Mouse (Mus musculus): Measurements from ENCODE around the gene Wdr54. TPM values are rescaled to one million over a fixed set of nuclear protein-coding genes. Genes with fewer than 3 reads are reported as not detected.

Gene Wdr54
- 4.8 and 5.4 TPM in 2 replicates for polyA plus RNA-seq (2015; fragmentation: Nextera tagmentation; extraction: Ambion mirVana)

GRCm38 (mm10) chr6:83156259-83156684 lies at the start of gene Wdr54, which contains the start of gene 1700003E16Rik:
Wdr54 (minus strand) TSS chr6:83156397.
1700003E16Rik (plus strand) TSS chr6:83156404.
- 2% methylated on average over 32 of the region's 32 CpGs for WGBS
- peaks cover 21% of the 10 kb centered on the region for H3K4me1 ChIP-seq
- H3K27me3 ChIP-seq: peaks cover 15% of the 10 kb centered on the region
- H3K4me2 ChIP-seq: peak within 1 kb of the TSS; percentile 86
- H3K36me3 ChIP-seq: peaks cover 23% of the 10 kb centered on the region
- peak; percentile 80 for ATAC-seq (ENCODE audit: insufficient number of reproducible peaks, low FRiP score, low TSS enrichment, low read depth)
- H3K27ac ChIP-seq: no peak within 1 kb of the TSS
- peak within 1 kb of the TSS; percentile 35 for H3K9ac ChIP-seq
- peak within 1 kb of the TSS; percentile 51 for H3K4me3 ChIP-seq
- H3K9me3 ChIP-seq: no peaks in the 10 kb centered on the region

GRCm38 (mm10) chr6:83205851-83206250 lies 49.7 kb upstream of the Wdr54 start:
- no peak overlapping the region for H3K27ac ChIP-seq
- 84% methylated on average over 3 of the region's 3 CpGs for WGBS

DNA sequence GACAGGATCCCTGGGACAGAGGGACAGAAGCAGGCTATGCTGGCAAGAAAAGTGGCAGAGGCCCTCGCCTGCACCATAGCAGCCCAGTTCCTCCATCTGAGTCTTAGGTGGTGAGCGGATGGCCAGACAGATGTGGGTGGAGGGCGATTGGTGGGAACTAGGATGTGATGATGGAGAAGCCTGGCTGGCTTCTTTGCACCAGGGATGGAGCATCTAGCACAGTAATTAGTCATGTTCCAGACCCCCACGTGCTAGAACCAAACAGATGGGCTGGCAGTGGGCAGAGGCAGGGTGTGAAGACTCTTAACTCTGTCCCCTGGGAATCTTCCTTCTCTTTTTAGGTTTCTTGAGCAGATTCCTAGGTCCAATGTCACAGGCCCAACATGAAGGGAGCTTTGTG lies 47.1 kb upstream of the Wdr54 start:
- Histone ChIP-seq H3K9me3 (no peaks in the 10 kb centered on the region), H3K4me1 (no peaks in the 10 kb centered on the region), H3K9ac (no peak overlapping the region), H3K36me3 (peaks cover 25% of the 10 kb centered on the region), H3K27ac (no peak overlapping the region), H3K4me3 (no peak overlapping the region), H3K27me3 (no peaks in the 10 kb centered on the region), H3K4me2 (no peak overlapping the region)
- ATAC-seq (ENCODE audit: insufficient number of reproducible peaks, low FRiP score, low TSS enrichment, low read depth): no peak
- 82% methylated on average over 4 of the region's 4 CpGs for WGBS

More at GRCm38 (mm10) chr6:83205851-83206250, 49.7 kb upstream of the Wdr54 start:
- no peak overlapping the region for H3K4me3 ChIP-seq
- no peak overlapping the region for H3K4me2 ChIP-seq
- peaks cover 3% of the 10 kb centered on the region; the same call in 1 of the 2 replicates for H3K36me3 ChIP-seq
- H3K9ac ChIP-seq: no peak overlapping the region
- H3K9me3 ChIP-seq: no peaks in the 10 kb centered on the region
- no peak for ATAC-seq (ENCODE audit: insufficient number of reproducible peaks, low FRiP score, low TSS enrichment, low read depth)
- H3K27me3 ChIP-seq: no peaks in the 10 kb centered on the region
- H3K4me1 ChIP-seq: no peaks in the 10 kb centered on the region; the same call in 1 of the 2 replicates

- Histone ChIP-seq H3K9ac (no peak overlapping the region), H3K4me2 (no peak overlapping the region), H3K4me3 (no peak overlapping the region), H3K27me3 (no peaks in the 10 kb centered on the region), H3K27ac (no peak overlapping the region), H3K9me3 (no peaks in the 10 kb centered on the region), H3K4me1 (peaks cover 4% of the 10 kb centered on the region; the same call in 1 of the 2 replicates), H3K36me3 (peaks cover 84% of the 10 kb centered on the region)
- no peak for ATAC-seq (ENCODE audit: insufficient number of reproducible peaks, low FRiP score, low TSS enrichment, low read depth)
- 45% methylated on average over 15 of the region's 15 CpGs for WGBS
Observed at GRCm38 (mm10) chr6:83197345-83198004, 41.3 kb upstream of the Wdr54 start.

DNA sequence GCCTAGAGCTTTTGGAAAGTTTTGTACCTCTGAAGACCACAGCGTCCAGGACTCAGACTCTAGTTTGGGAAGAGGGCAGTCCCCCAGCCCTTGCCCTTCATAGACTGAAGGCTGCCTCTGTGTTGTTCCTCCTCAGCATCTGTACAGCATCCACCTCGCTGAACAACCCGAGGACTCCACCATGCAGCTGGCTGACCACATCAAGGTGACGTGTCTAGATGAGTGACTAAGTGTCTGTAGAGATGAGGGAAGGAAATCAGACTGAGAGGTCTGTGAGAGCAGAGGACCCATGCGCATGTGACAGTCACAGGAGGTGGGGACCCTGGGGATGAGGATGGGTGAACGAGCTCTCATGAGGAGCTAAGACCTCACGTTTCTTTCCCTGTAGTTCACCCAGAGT lies 37.4 kb upstream of the Wdr54 start:
- H3K27me3 ChIP-seq: no peaks in the 10 kb centered on the region
- H3K9ac ChIP-seq: no peak overlapping the region
- H3K4me2 ChIP-seq: no peak overlapping the region
- peaks cover 98% of the 10 kb centered on the region for H3K36me3 ChIP-seq
- H3K4me3 ChIP-seq: no peak overlapping the region
- H3K4me1 ChIP-seq: peaks cover 4% of the 10 kb centered on the region; the same call in 1 of the 2 replicates
- no peak for ATAC-seq (ENCODE audit: insufficient number of reproducible peaks, low FRiP score, low TSS enrichment, low read depth)
- no peak overlapping the region for H3K27ac ChIP-seq
- H3K9me3 ChIP-seq: no peaks in the 10 kb centered on the region
- 89% methylated on average over 7 of the region's 7 CpGs for WGBS

DNA sequence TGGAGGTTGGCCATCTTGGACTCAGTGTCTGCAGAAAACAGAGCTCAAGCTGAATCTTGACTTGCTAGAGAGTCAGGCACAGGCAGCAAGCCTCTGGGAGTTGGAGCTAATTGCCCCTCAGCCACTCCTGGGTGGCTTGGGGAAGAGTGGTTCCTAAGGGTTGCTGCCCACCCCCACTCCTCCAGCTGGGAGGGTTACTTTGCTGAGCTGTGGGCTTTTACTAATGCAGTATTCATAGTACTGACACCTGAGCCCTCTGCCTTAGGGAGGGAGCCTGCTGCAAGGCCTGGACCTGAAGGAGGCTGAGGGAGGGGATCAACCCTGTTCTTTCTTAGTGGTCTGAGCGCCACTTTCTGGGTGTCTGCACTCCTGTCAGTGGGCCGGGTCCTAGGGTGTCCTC lies 30.7 kb upstream of the Wdr54 start:
- Histone ChIP-seq H3K9me3 (no peaks in the 10 kb centered on the region), H3K27me3 (no peaks in the 10 kb centered on the region), H3K4me1 (peaks cover 17% of the 10 kb centered on the region), H3K4me2 (no peak overlapping the region), H3K4me3 (no peak overlapping the region), H3K27ac (0 out of 2 replicates have a peak overlapping the region, but pooled peaks have one; percentile 4), H3K36me3 (peaks cover 68% of the 10 kb centered on the region), H3K9ac (no peak overlapping the region)
- 75% methylated on average over 2 of the region's 2 CpGs for WGBS
- no peak for ATAC-seq (ENCODE audit: insufficient number of reproducible peaks, low FRiP score, low TSS enrichment, low read depth)

- peak; percentile 56; the same call in 1 of the 2 replicates for ATAC-seq (ENCODE audit: insufficient number of reproducible peaks, low FRiP score, low TSS enrichment, low read depth)
- WGBS: 14% methylated on average over 25 of the region's 25 CpGs
- no peak overlapping the region for H3K9ac ChIP-seq
Observed at GRCm38 (mm10) chr6:83185895-83186861, 30.0 kb upstream of the Wdr54 start.

DNA sequence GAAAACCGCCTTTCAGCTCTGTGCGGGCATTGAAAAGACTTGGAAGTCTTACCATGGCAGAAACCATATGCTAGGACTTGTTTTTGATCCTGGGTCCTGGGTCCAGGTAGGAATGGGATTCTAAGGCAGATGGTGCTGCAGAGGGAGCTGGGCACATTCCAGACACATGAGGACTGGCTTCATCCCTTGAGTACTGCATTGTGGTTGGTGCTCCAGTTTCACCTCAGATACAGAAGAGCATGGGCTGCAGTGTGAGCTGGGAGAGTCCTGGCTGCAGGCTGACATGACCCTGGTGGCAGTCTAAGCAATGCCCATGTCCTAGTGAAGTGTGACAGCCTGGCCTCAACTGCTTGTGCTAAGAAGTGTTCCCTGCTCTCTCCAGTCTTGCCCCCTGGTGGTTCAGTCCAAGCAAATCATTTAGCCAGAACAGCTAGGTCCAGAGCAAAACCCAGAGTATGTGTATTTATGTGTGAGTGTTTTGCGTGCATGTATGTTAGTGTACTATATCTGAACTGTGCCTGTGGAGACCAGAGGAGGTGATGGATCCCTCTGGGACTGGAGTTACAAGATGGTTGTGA lies 28.8 kb upstream of the Wdr54 start:
- ATAC-seq (ENCODE audit: insufficient number of reproducible peaks, low FRiP score, low TSS enrichment, low read depth): no peak
- Histone ChIP-seq H3K27me3 (no peaks in the 10 kb centered on the region), H3K9me3 (no peaks in the 10 kb centered on the region), H3K4me3 (no peak overlapping the region), H3K4me1 (peaks cover 19% of the 10 kb centered on the region), H3K4me2 (no peak overlapping the region), H3K36me3 (peaks cover 48% of the 10 kb centered on the region), H3K27ac (no peak overlapping the region), H3K9ac (no peak overlapping the region)
- WGBS: 86% methylated on average over 3 of the region's 3 CpGs

More at GRCm38 (mm10) chr6:83185895-83186861, 30.0 kb upstream of the Wdr54 start:
- Histone ChIP-seq H3K4me1 (peaks cover 17% of the 10 kb centered on the region), H3K36me3 (peaks cover 60% of the 10 kb centered on the region), H3K27ac (no peak overlapping the region), H3K4me2 (peak overlapping the region; percentile 38), H3K4me3 (peak overlapping the region; percentile 27), H3K9me3 (no peaks in the 10 kb centered on the region), H3K27me3 (no peaks in the 10 kb centered on the region)

DNA sequence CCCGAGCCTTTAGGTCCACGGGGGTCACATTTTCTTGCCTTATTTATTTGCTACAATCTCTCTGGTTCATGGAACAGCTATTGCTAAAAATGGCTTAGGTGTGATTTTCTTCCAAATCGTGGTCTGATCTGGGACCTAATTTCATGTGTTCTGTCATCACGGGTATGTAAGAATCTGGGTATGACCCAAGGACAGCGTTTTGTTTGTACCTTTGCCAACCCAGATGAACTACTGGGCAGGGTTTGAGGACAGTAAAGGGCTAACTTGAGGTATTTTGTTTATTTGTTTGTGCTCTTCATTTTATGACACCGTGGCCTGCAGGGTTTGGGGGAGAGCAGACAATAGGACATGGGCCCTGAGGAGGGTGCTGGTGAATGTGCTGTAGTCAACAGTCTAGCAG lies 24.4 kb upstream of the Wdr54 start:
- H3K4me3 ChIP-seq: no peak overlapping the region
- no peak overlapping the region for H3K9ac ChIP-seq
- 73% methylated on average over 6 of the region's 6 CpGs for WGBS
- peaks cover 15% of the 10 kb centered on the region for H3K4me1 ChIP-seq
- H3K27me3 ChIP-seq: no peaks in the 10 kb centered on the region
- no peaks in the 10 kb centered on the region for H3K9me3 ChIP-seq
- ATAC-seq (ENCODE audit: insufficient number of reproducible peaks, low FRiP score, low TSS enrichment, low read depth): no peak
- H3K4me2 ChIP-seq: no peak overlapping the region
- H3K36me3 ChIP-seq: peaks cover 46% of the 10 kb centered on the region
- no peak overlapping the region for H3K27ac ChIP-seq

- Histone ChIP-seq H3K36me3 (peaks cover 39% of the 10 kb centered on the region), H3K9ac (peak overlapping the region; percentile 26; the same call in 1 of the 2 replicates), H3K4me3 (peak overlapping the region; percentile 28), H3K27ac (no peak overlapping the region), H3K4me1 (peaks cover 13% of the 10 kb centered on the region), H3K27me3 (no peaks in the 10 kb centered on the region), H3K9me3 (no peaks in the 10 kb centered on the region), H3K4me2 (peak overlapping the region; percentile 44)
- WGBS: 26% methylated on average over 12 of the region's 12 CpGs
- ATAC-seq (ENCODE audit: insufficient number of reproducible peaks, low FRiP score, low TSS enrichment, low read depth): peak; percentile 59; the same call in 1 of the 2 replicates
Observed at GRCm38 (mm10) chr6:83179390-83180117, 23.4 kb upstream of the Wdr54 start.

- WGBS: 85% methylated on average over 8 of the region's 8 CpGs
- Histone ChIP-seq H3K27me3 (no peaks in the 10 kb centered on the region), H3K27ac (no peak overlapping the region), H3K4me3 (no peak overlapping the region), H3K9me3 (no peaks in the 10 kb centered on the region), H3K9ac (no peak overlapping the region), H3K4me2 (no peak overlapping the region), H3K4me1 (peaks cover 13% of the 10 kb centered on the region), H3K36me3 (peaks cover 13% of the 10 kb centered on the region; the same call in 1 of the 2 replicates)
- ATAC-seq (ENCODE audit: insufficient number of reproducible peaks, low FRiP score, low TSS enrichment, low read depth): no peak
Observed at GRCm38 (mm10) chr6:83175996-83176395, 19.8 kb upstream of the Wdr54 start.
